Mouse (Mus musculus) Patski (cell line): ENCODE data around the gene Gm960. TPM values are rescaled to one million over a fixed set of nuclear protein-coding genes. Genes with fewer than 3 reads are reported as not detected.

Source experiments
- ATAC-seq: fragments of 100-300 bp; one replicate; pipeline ENCODE4 v1.8.0; 2021
- CTCF ChIA-PET: fragments of 350-600 bp; sonication (Branson Sonifier 250); formaldehyde crosslinking; loops from one replicate; lab custom pipeline; 2022; ENCODE audit warnings: inconsistent platforms; lab: Charles Lee
- POLR2A ChIA-PET: fragments of 350-600 bp; sonication (Branson Sonifier 250); formaldehyde crosslinking; loops from one replicate; lab custom pipeline; 2022; ENCODE audit warnings: antibody characterized with exemption, inconsistent platforms; lab: Charles Lee
- DNase-seq: peaks from one replicate; pipeline ENCODE4 v3.0.0-alpha.2; 2011; ENCODE audit warnings: low read depth, low spot score
- H3K27me3 ChIP-seq: fragments of 371-371 bp; one replicate; pipeline ENCODE4 v1.5.1; 2021
- CTCF ChIP-seq: fragments of 100-300 bp; IDR thresholded peaks from one replicate; pipeline ENCODE4 v1.5.1; 2021
- in situ Hi-C: fragments of 300-500 bp; cut with MboI; formaldehyde crosslinking; loops from 3 replicates; pipeline ENCODE4 v1.11.1; 2018; ENCODE audit warnings: low pct_unique_long_range_greater_than_20kb, mixed read lengths
- polyA plus RNA-seq: library from polyadenylated mRNA; unstranded; gene quantifications from one replicate; pipeline ENCODE4 v1.2.3, GENCODE M21; 2021

Gene Gm960
- 2.5 TPM for polyA plus RNA-seq

- in situ Hi-C loops, result no loop called here
- DNase-seq, result no peak
- no peak for TF ChIP-seq CTCF
- H3K27me3 ChIP-seq, result peaks cover 4% of the 10 kb centered on the region
- ATAC-seq, result no peak
- CTCF ChIA-PET, result no interaction called here
- POLR2A ChIA-PET, result interaction anchor here (1.8 kb wide), 1 partner anchor 44 kb away, joined by 5 read pairs; no protein-coding TSS in a partner anchor
Measured at GRCm38 (mm10) chr19:4698205-4698677, at the start of gene Gm960. Gm960 (minus strand) TSS chr19:4698668.

- TF ChIP-seq CTCF, result no peak
- H3K27me3 ChIP-seq, result no peaks in the 10 kb centered on the region
- DNase-seq, result no peak
- in situ Hi-C loops, result no loop called here
- ATAC-seq, result no peak
- ChIA-PET CTCF (interaction anchor here (1.0 to 1.4 kb wide), 3 partner anchors 8 to 104 kb away, joined by 3 to 5 read pairs (median 4); no protein-coding TSS in a partner anchor), POLR2A (interaction anchor here (0.6 to 1.1 kb wide), 2 partner anchors 122 to 157 kb away, joined by 3 read pairs; no protein-coding TSS in a partner anchor)
Measured at GRCm38 (mm10) chr19:4747631-4748312, 49.3 kb upstream of the Gm960 start.

GRCm38 (mm10) chr19:4746611-4747010, 48.1 kb upstream of the Gm960 start:
- ChIA-PET CTCF (interaction anchor here (1.0 to 1.3 kb wide), 2 partner anchors 9 to 119 kb away, joined by 5 read pairs; no protein-coding TSS in a partner anchor), POLR2A (no interaction called here)
- no peak for TF ChIP-seq CTCF
- no peak for ATAC-seq
- in situ Hi-C loops, result no loop called here
- DNase-seq, result no peak
- H3K27me3 ChIP-seq, result no peaks in the 10 kb centered on the region

- no peaks in the 10 kb centered on the region for H3K27me3 ChIP-seq
- TF ChIP-seq CTCF, result no peak
- no peak for DNase-seq
- POLR2A ChIA-PET, result no interaction called here
- in situ Hi-C loops, result no loop called here
- CTCF ChIA-PET, result interaction anchor here (1.6 kb wide), 1 partner anchor 101 kb away, joined by 4 read pairs; no protein-coding TSS in a partner anchor
- no peak for ATAC-seq
Measured at GRCm38 (mm10) chr19:4745681-4746080, 47.2 kb upstream of the Gm960 start.

DNA sequence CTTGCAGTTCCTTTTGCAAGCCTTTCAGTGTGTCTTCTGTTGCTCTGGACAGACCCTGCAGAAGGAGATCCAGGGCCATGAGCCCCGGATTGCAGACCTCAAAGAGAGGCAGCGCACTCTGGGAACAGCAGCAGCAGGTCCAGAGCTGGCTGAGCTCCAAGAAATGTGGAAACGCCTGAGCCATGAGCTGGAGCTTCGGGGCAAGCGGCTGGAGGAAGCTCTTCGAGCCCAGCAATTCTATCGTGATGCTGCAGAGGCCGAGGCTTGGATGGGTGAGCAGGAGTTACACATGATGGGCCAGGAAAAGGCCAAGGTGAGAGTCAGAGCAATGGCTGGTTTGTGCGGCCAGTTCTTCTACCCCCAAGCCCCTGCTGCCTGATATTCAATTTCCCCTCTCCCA, 46.6 kb upstream of the Gm960 start:
- peak; percentile 13 for DNase-seq
- in situ Hi-C loops, result no loop called here
- no peaks in the 10 kb centered on the region for H3K27me3 ChIP-seq
- no peak for ATAC-seq
- POLR2A ChIA-PET, result interaction anchor here (1.3 kb wide), 1 partner anchor 109 kb away, joined by 4 read pairs; no protein-coding TSS in a partner anchor
- CTCF ChIA-PET, result interaction anchor here (1.6 to 3.5 kb wide), 2 partner anchors 101 to 117 kb away, joined by 4 to 25 read pairs; no protein-coding TSS in a partner anchor
- no peak for TF ChIP-seq CTCF

- POLR2A ChIA-PET, result interaction anchor here (1.2 to 1.3 kb wide), 2 partner anchors 11 to 108 kb away, joined by 3 to 4 read pairs; no protein-coding TSS in a partner anchor
- no peak for ATAC-seq
- no peaks in the 10 kb centered on the region for H3K27me3 ChIP-seq
- no peak for DNase-seq
- CTCF ChIA-PET, result interaction anchor here (1.0 to 3.5 kb wide), 8 partner anchors 10 to 246 kb away, joined by 3 to 25 read pairs (median 6); partner anchors contain the start of gene 2010003K11Rik
- TF ChIP-seq CTCF, result no peak
- in situ Hi-C loops, result loop anchor here (5.0 kb wide), 2 partner anchors 112 to 247 kb away; partner anchors contain the start of gene 2010003K11Rik
Measured at GRCm38 (mm10) chr19:4744026-4744425, 45.6 kb upstream of the Gm960 start.

GRCm38 (mm10) chr19:4743524-4743923, 45.1 kb upstream of the Gm960 start:
- POLR2A ChIA-PET, result interaction anchor here (0.7 to 2.1 kb wide), 3 partner anchors 12 to 123 kb away, joined by 3 to 6 read pairs (median 5); partner anchors contain the start of gene Gm960
- DNase-seq (no peak), ATAC-seq (no peak)
- H3K27me3 ChIP-seq, result no peaks in the 10 kb centered on the region
- CTCF ChIA-PET, result interaction anchor here (0.9 to 3.5 kb wide), 9 partner anchors 10 to 245 kb away, joined by 3 to 25 read pairs (median 7); partner anchors contain the start of gene 2010003K11Rik
- in situ Hi-C loops, result loop anchor here (5.0 kb wide), 2 partner anchors 111 to 246 kb away; partner anchors contain the start of gene 2010003K11Rik
- no peak for TF ChIP-seq CTCF

DNA sequence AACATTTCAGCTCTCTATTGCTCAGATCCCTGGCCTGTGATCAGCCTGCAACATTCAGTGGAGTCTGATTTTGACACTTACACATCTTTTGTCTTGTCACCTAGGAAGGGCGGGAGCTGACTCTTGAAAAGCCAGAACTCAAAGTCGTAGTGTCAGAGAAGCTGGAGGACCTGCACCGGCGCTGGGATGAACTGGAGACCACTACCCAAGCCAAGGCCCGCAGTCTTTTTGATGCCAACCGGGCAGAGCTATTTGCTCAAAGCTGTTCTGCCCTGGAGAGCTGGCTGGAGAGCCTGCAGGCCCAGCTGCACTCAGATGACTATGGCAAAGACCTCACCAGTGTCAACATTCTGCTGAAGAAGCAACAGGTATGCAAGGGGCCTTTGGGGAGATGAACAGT, 43.8 kb upstream of the Gm960 start:
- H3K27me3 ChIP-seq, result no peaks in the 10 kb centered on the region
- DNase-seq (no peak), ATAC-seq (no peak)
- in situ Hi-C loops, result loop anchor here (5.0 kb wide), 2 partner anchors 110 to 245 kb away; partner anchors contain the start of gene 2010003K11Rik
- ChIA-PET POLR2A (interaction anchor here (1.2 to 2.1 kb wide), 2 partner anchors 9 to 43 kb away, joined by 3 to 5 read pairs; partner anchors contain the start of gene Gm960), CTCF (interaction anchor here (1.1 to 3.5 kb wide), 9 partner anchors 11 to 114 kb away, joined by 3 to 25 read pairs (median 7); no protein-coding TSS in a partner anchor)
- TF ChIP-seq CTCF, result no peak

- in situ Hi-C loops, result loop anchor here (5.0 kb wide), 2 partner anchors 109 to 244 kb away; partner anchors contain the start of gene 2010003K11Rik
- POLR2A ChIA-PET, result interaction anchor here (2.1 kb wide), 1 partner anchor 42 kb away, joined by 5 read pairs; the partner anchor contains the start of gene Gm960
- ATAC-seq (no peak), DNase-seq (no peak)
- TF ChIP-seq CTCF, result no peak
- CTCF ChIA-PET, result interaction anchor here (1.1 to 2.7 kb wide), 5 partner anchors 12 to 100 kb away, joined by 3 to 16 read pairs (median 3); no protein-coding TSS in a partner anchor
- no peaks in the 10 kb centered on the region for H3K27me3 ChIP-seq
Measured at GRCm38 (mm10) chr19:4741482-4741881, 43.0 kb upstream of the Gm960 start.

GRCm38 (mm10) chr19:4739762-4740161, 41.3 kb upstream of the Gm960 start:
- POLR2A ChIA-PET, result no interaction called here
- in situ Hi-C loops, result loop anchor here (5.0 kb wide), 2 partner anchors 107 to 242 kb away; partner anchors contain the start of gene 2010003K11Rik
- no peaks in the 10 kb centered on the region for H3K27me3 ChIP-seq
- DNase-seq, result no peak
- CTCF ChIA-PET, result interaction anchor here (1.4 kb wide), 1 partner anchor 9 kb away, joined by 5 read pairs; no protein-coding TSS in a partner anchor
- TF ChIP-seq CTCF, result no peak
- ATAC-seq, result no peak
